Mouse (Mus musculus) cerebellum, adult 9-10 months (tissue): ENCODE measurements around the gene Dlg2.

Source experiments
- DNase-seq: peaks from one replicate; pipeline ENCODE4 v3.0.0; 2022

Dlg2 gene

GRCm38 (mm10) chr7:91955584-91955983 is 1479.1 kb downstream of the Dlg2 start:
- DNase-seq = no peak

DNA sequence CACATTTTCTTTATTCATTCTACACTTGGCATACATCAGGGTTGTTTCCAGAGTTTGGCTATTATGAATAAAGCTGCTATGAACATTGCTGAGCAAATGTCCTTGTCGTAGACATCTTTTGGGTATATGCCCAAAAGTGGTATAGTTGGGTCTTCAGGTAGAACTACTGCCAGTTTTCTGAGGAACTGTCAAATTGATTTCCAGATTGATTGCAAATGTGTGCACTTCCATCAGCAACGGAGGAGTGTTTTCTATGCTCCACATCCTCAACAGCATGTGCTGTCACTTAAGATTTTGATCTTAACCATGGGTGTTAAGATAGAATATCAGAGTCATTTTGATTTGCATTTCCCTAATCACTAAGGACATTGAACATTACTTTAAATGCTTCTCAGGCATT is 1486.5 kb downstream of the Dlg2 start:
- DNase-seq = no peak

- no peak for DNase-seq
Observed at GRCm38 (mm10) chr7:91972970-91973369, 1496.5 kb downstream of the Dlg2 start.

DNA sequence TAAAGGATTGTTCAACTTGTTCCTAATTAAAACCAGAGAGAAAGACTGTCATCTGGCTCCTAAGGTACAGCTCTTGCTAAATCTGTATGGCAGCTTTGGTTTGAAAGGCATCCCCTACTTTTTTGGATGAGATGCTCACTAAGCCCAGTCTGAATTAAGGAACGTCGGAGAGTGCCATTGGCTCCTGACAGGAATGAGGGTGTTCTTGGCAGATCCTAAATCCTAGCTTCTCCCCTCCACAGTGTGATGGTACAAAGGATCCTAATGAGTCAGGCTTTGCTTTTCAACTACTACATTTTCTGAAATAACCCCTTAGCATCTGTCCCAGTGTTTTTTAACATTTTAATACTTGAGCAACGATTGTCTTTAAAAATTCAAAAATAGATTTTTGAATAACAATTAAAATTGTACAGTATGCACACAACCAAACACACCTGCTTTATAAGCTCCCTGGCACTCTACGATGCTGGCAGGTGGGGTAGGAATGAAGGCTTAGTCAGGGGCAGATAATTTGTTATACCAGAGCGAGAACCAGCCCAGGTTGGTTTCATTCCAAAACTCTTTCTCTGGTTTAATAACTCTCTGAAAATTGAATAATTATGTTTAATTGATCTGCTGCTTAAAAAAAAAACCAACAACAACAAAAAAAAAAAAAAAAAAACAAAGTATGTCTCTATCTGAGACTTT is 1527.4 kb downstream of the Dlg2 start:
- DNase-seq = no peak

DNA sequence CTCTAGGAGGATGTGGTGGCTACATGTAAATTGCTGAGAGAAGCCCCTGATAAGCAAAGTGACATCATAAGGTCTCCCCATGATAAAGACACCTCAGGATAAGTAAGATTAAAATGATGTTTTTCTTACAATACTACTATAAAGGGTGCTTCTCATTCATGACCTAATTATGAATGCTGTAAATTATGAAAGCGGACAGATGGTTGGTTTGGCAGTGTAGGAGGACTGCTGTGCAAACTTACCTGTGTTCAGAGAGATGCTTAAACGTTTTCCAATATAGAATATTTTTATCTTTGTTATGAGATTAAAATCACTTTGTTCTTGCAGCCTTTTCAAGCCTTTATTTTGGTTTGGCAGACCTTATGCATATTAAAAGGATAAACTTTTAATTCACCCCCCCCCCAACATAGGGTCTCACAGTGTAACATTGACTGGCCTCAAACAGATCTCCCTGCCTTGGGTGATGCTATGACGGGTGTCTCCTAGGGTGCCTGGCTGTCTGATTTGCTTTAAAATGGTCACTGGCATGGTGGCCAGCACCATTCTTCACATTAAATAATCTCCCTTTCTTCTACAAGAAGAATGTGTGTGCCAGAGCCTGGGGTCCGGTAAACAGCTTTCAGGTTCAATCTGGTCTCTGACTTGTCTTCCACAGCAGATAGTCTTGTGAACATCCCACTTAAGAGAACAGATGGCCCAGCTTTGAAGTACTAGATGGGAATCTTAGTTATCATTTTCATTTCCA is 1529.4 kb downstream of the Dlg2 start:
- DNase-seq = peak; percentile 52

- DNase-seq = no peak
Observed at GRCm38 (mm10) chr7:92008702-92009101, 1532.2 kb downstream of the Dlg2 start.

DNA sequence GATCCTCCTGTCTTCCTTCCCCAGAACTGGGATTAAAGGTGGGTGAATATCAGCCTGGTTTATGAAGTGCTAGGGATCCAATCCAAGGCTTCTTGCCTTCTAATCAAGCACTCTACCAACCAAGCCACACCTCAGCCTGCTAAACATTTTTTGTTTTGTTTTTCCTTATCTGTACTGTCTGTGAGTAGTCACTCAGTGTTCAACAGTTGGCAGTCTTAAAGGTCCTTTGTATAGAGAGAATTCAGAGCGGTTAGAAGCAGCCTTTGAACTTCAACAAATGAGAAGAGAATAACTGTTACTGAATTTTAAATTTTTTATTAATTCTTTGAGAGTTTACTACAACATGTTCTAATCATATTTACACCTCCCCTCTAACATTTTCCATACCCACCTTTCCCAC is 1548.5 kb downstream of the Dlg2 start:
- no peak for DNase-seq

- no peak for DNase-seq
Observed at GRCm38 (mm10) chr7:92025465-92026056, 1549.1 kb downstream of the Dlg2 start.

DNA sequence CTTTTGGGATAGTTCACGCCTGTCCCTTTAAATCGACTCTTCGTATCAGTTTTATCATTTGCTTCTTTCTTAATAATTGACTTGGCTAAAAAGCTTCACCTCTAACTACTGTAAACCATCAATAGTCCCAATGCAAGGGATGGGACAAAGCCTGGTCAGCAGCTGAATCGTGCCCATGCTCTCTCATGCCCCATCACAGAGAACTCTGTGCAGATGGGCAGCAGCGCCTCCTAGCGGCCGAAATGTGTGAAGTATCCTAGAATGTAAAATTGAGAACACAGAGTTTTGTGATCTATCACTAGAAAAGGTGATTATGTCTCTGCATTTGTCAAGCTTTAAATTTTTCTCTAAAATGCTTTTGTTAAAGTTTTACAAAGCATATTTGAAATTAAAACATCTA is 1550.6 kb downstream of the Dlg2 start:
- peak; percentile 61 for DNase-seq

DNA sequence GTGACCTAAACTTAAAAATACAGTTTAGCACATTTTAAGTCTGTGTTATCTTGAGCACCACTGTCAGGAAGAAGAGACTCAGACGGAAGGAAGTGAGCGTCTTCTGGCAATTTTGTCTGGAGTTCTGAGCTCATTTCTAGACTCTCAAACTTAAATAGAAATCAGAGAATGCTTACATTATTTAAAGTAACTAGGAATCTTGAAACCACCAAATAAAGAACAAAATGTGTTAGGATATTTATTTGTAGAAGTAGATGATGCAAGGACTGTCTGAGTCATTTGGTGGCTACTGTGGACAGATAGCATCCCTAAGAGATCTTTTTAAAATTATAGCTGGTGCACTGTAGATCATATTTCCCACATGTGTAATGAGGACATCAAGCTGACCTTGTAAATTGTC is 1557.8 kb downstream of the Dlg2 start:
- DNase-seq = no peak

- DNase-seq = no peak
Observed at GRCm38 (mm10) chr7:92040187-92040586, 1563.7 kb downstream of the Dlg2 start.

DNA sequence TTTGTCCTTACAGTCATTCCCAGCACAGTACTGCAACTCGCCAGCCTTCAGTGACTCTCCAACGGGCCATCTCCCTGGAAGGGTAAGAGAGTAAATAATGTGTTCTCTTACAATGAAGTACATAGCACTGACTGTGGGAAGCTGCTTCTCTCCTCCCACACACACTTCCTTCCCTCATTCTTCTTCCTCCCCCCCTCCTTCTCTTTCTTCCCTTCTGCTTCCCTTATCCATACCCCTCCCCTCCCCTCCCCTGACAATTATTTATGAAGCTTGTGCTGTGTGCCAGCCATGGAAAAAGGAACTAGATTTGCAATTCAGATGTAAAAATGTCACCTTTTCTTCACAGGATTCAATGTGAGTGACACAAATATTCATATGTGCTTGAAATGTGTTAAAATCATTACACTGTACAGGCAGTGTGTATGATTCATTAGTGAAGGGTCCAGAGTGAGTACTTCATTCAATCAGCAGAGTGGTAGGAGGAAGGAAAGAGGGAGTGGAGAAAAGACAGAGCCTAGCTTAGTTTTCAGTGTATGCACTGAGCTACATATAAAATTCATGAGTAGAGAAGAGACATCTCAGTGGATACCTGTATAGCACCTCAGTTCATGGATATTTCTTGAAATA is 1564.4 kb downstream of the Dlg2 start:
- no peak for DNase-seq

DNA sequence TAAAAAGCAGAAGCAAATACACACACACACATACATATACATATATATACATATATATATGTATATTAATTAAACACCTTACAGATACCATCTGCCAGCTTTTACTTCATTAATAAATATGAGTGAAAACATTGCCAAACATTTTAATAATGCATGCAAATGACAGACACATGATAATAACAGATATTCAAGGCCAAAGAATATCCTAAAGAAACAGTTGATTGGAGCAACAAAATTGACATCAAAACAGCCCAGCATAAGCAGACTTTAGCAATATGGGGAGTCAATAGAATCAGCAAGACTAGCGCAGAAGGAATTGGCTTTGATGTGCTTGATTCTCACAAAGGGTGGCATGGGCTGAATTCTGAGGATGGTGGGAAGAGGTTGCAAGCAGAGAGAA is 1568.5 kb downstream of the Dlg2 start:
- DNase-seq = no peak

DNA sequence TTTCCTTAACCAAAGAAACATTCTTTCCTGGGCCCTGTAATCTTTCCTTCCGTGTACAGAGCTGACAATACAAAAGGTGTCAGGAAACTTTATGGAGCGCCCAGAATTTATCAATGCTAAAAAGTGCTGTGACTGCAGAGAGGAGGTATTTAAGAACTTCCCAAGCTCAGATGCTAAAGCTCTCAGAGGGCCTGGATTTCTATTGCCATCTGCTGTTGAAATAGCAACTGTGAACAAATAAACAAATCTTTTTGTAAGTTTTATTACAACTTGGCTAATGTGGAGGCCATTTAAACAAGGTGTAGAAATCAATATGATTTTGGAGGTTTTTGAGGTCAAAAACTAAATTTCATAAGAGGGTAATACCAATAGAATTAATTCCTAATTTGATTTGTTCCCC is 1570.8 kb downstream of the Dlg2 start:
- no peak for DNase-seq

- DNase-seq = no peak
Observed at GRCm38 (mm10) chr7:92048876-92049275, 1572.4 kb downstream of the Dlg2 start.

DNA sequence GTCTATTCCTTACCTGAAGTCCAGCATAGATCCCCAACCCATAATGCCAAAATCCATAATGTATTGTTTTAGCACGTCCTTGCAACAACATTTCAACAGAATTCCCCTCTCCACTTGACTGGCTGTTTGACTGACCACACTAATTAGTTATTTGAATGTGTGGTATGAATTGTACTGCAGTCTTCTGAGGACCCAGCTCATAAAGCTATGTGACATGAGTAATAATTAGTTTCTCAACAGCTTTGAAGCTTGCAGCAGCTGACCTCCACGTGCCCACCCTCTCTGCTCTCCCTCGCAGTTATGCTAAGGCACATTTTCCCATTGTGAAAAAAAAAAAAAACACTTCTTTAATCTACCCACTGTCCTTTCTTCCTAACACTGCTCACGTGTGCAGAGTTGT is 1590.4 kb downstream of the Dlg2 start:
- no peak for DNase-seq

GRCm38 (mm10) chr7:92087429-92087828 is 1611.0 kb downstream of the Dlg2 start:
- no peak for DNase-seq

DNA sequence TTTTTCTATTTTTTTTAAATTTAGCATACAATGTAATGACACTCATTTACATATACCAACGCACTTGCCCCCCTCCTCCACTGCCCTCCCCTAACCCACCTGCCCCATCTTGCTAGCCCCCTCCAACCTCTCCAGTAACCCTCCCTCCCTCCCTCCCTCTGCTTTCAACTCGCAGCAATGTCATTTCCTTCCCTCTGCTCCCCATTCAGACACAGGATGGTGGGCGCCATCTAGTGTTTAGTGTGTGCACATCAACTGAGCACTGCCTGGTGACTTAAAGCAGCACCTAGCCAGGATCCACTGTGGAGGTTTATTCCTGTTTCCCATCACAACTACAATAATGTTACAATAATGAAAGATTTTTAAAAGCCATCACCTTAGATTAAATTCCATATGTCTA is 1617.4 kb downstream of the Dlg2 start:
- DNase-seq = peak; percentile 77

DNA sequence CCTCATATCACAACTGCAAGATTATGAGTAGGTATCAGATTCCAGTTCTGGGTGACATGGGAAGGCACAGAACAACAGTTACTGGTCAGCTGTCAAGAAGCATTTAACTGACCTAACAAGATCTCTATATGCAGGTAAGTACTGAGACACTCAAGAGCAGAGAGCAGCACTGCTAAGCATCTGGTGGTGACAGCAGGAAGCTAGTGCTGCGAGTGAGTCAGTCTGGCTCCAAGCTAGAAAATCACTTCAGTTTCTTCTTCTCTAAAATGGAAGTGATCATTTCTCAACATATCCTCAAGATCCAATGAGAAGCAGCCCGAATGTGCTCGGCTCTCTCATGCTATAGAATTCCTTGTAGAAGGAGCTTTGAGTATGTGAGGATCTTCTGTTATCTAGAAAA is 1618.7 kb downstream of the Dlg2 start:
- DNase-seq = no peak

- DNase-seq = no peak
Observed at GRCm38 (mm10) chr7:92100847-92101246, 1624.4 kb downstream of the Dlg2 start.

DNA sequence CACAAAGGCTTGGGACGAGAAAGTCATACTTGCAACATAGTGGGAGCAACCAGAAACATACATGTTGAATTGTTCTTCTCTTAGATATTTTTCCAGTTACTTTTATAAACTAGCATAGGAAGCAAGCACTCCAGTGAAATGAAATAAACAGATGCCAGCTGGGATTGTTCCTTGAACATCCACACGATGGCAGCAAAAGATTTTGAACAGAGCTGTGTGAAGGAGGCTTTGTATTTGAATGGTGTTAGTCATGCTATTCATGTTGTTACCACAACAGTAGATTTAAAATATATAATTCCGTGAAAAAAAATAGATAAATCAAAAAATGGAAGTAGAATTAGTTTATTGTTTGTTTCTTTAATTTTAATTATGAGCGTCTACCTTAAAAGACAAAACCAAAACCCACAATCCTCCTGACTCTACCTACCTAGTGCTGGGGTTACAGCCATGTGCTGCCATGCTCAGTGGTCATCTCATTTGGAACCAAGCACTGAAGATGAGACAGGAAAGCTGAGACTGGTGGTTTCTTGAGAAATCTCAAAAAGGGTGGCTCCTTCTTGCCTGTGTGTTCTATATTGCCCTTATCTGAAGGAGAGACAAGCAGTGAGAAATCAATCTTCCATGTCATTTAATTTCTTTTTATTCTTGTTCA is 1626.5 kb downstream of the Dlg2 start:
- DNase-seq = peak; percentile 82

- peak; percentile 78 for DNase-seq
Observed at GRCm38 (mm10) chr7:92105477-92105876, 1629.0 kb downstream of the Dlg2 start.

- DNase-seq = peak; percentile 53
Observed at GRCm38 (mm10) chr7:92105956-92106355, 1629.5 kb downstream of the Dlg2 start.
